Mouse (Mus musculus) myocyte (in vitro differentiated cells): Measurements from ENCODE around the gene Xrra1.

ENCODE experiments used
- CEBPB ChIP-seq: IDR thresholded peaks from 2 replicates; pipeline ENCODE4 v1.6.1; 2011; ENCODE audit warnings: mild to moderate bottlenecking, moderate library complexity; ENCODE audit not compliant: poor library complexity, insufficient read depth, severe bottlenecking
- POLR2A ChIP-seq: IDR thresholded peaks from one replicate; pipeline ENCODE4 v1.6.1; 2011; ENCODE audit warnings: low read depth, mild to moderate bottlenecking, control low read depth, moderate library complexity; ENCODE audit not compliant: insufficient read length
- POLR2AphosphoS2 ChIP-seq: IDR thresholded peaks from one replicate; pipeline ENCODE4 v1.6.1; 2011; ENCODE audit warnings: low read depth, control low read depth; ENCODE audit not compliant: insufficient read length

- TF ChIP-seq POLR2A (no peak), CEBPB (no peak), POLR2AphosphoS2 (peak; percentile 14)
Measured at GRCm38 (mm10) chr7:99919971-99920370, 61.1 kb downstream of the Xrra1 start.
